Mouse (Mus musculus): ENCODE measurements around the gene 1700034J05Rik. TPM values are rescaled to one million over a fixed set of nuclear protein-coding genes. Genes with fewer than 3 reads are reported as not detected.

1700034J05Rik gene
- polyA plus RNA-seq (2012; rRNA removed) = 0.07 TPM in 1 of 2 replicates, not detected in the other

DNA sequence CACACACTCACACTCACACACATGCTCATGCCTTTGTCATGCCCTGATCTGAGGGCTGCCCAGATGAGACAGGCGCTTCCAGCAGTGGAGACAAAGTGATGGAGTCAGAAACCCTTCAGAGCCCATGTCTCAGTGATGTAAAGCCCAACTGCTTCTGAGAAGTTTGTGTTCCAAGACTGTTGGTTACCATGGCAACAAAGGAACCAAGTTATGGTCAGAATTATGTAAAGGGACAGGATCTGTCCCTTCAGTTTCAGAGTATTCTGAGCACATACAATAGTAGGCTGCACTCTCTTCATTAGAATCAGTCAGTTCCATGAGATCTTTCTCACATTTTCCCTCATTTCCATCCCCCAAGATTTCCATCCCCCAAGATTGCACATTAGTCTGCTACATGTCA lies at the start of gene 1700034J05Rik:
1700034J05Rik (minus strand) TSS at position 165 of the 400 bp plus-strand sequence.
- Histone ChIP-seq H3K4me1 (ENCODE audit: control insufficient read depth, insufficient read depth, low read length) (peaks cover 4% of the 10 kb centered on the region), H3K27me3 (replicated peaks; ENCODE audit: control insufficient read depth, insufficient read depth, low read length) (no peaks in the 10 kb centered on the region), H3K4me3 (ENCODE audit: insufficient read depth, low read depth, low read length) (no peak within 1 kb of the TSS), H3K36me3 (ENCODE audit: control insufficient read depth, insufficient read depth, low read length) (no peaks in the 10 kb centered on the region), H3K27ac (ENCODE audit: insufficient read depth, low read depth, low read length) (no peak within 1 kb of the TSS)
- DNase-seq = no peak
- WGBS = 98% methylated on average over 1 of the region's 1 CpGs
- TF ChIP-seq CTCF (conservative IDR thresholded peaks at IDR 0.05; ENCODE audit: insufficient read depth, insufficient read length, low read depth, low read length) (no peak), POLR2A (IDR thresholded peaks at IDR 0.05; ENCODE audit: low read depth, low read length) (no peak)

DNA sequence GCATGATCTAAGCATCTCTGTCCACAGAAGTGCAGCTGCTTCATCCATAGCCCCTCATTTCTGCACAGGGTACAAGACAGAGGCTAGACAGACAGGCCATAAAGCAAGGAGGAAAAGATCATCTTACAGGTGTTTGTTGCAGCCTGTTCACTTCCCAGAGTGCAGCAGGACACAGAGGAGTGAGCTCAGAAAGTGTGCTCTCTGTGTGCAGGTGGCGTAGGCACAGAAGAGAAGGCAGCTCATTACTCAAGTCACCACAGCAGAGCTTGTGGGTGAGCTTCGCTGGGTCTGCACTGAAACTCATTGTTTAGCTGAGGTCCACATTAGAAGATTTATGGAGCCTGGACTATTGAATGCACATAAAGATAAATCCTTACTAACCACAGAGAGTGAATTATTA lies 45.5 kb upstream of the 1700034J05Rik start:
- H3K36me3 ChIP-seq (ENCODE audit: control insufficient read depth, insufficient read depth, low read length) = peaks cover 9% of the 10 kb centered on the region
- DNase-seq = no peak
- WGBS = 78% methylated on average over 2 of the region's 2 CpGs
- no peaks in the 10 kb centered on the region for H3K27me3 ChIP-seq (replicated peaks; ENCODE audit: control insufficient read depth, insufficient read depth, low read length)
- no peak for TF ChIP-seq POLR2A (IDR thresholded peaks at IDR 0.05; ENCODE audit: low read depth, low read length)
- no peak for TF ChIP-seq CTCF (conservative IDR thresholded peaks at IDR 0.05; ENCODE audit: insufficient read depth, insufficient read length, low read depth, low read length)
- no peaks in the 10 kb centered on the region for H3K4me1 ChIP-seq (ENCODE audit: control insufficient read depth, insufficient read depth, low read length)
- no peak overlapping the region for H3K27ac ChIP-seq (ENCODE audit: insufficient read depth, low read depth, low read length)
- H3K4me3 ChIP-seq (ENCODE audit: insufficient read depth, low read depth, low read length) = no peak overlapping the region

DNA sequence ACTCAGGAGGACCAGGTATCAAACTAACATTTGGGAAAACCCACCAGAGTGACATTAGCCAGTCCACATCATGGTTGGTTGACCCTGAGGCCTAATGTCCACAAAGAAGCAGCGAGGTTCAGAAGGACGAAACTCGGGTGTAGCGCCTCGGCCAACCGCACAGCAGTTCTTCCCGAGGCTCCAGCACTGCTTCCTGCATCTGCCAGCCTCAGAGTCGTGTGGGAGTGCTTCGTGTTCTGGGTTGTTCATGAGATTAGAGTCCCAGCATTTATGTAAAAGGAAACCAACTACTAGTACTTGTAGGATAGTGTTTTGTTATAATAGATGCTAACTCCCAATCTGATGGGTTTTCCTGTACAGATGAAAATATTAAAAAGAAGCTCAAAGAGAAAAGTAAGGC lies 45.1 kb upstream of the 1700034J05Rik start:
- H3K4me3 ChIP-seq (ENCODE audit: insufficient read depth, low read depth, low read length) = no peak overlapping the region
- no peaks in the 10 kb centered on the region for H3K4me1 ChIP-seq (ENCODE audit: control insufficient read depth, insufficient read depth, low read length)
- TF ChIP-seq POLR2A (IDR thresholded peaks at IDR 0.05; ENCODE audit: low read depth, low read length) (no peak), CTCF (conservative IDR thresholded peaks at IDR 0.05; ENCODE audit: insufficient read depth, insufficient read length, low read depth, low read length) (no peak)
- WGBS = 59% methylated on average over 9 of the region's 9 CpGs
- H3K27me3 ChIP-seq (replicated peaks; ENCODE audit: control insufficient read depth, insufficient read depth, low read length) = no peaks in the 10 kb centered on the region
- H3K27ac ChIP-seq (ENCODE audit: insufficient read depth, low read depth, low read length) = no peak overlapping the region
- peaks cover 9% of the 10 kb centered on the region for H3K36me3 ChIP-seq (ENCODE audit: control insufficient read depth, insufficient read depth, low read length)
- DNase-seq = no peak

DNA sequence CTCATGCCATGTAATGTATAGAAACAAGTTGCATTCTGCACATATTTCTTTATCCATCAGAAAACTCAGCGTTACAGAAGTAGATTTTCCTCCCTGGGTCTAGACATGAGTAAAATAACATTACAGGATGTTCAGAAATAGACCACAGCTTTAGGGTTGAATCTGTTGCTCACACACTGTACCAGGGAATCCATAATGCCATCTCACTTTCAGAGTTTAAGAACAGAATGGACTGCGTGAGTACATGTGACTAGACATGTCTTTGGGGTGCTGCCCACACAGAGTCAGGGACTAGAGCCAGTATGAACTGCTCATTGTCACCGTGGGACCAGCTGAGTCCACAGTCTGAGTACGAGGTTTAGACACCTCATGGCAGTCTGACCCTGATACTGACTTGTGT lies 44.5 kb upstream of the 1700034J05Rik start:
- DNase-seq = no peak
- Histone ChIP-seq H3K27ac (ENCODE audit: insufficient read depth, low read depth, low read length) (no peak overlapping the region), H3K4me3 (ENCODE audit: insufficient read depth, low read depth, low read length) (no peak overlapping the region), H3K27me3 (replicated peaks; ENCODE audit: control insufficient read depth, insufficient read depth, low read length) (no peaks in the 10 kb centered on the region), H3K4me1 (ENCODE audit: control insufficient read depth, insufficient read depth, low read length) (no peaks in the 10 kb centered on the region), H3K36me3 (ENCODE audit: control insufficient read depth, insufficient read depth, low read length) (peaks cover 9% of the 10 kb centered on the region)
- TF ChIP-seq POLR2A (IDR thresholded peaks at IDR 0.05; ENCODE audit: low read depth, low read length) (no peak), CTCF (conservative IDR thresholded peaks at IDR 0.05; ENCODE audit: insufficient read depth, insufficient read length, low read depth, low read length) (no peak)
- WGBS = 86% methylated on average over 4 of the region's 4 CpGs

DNA sequence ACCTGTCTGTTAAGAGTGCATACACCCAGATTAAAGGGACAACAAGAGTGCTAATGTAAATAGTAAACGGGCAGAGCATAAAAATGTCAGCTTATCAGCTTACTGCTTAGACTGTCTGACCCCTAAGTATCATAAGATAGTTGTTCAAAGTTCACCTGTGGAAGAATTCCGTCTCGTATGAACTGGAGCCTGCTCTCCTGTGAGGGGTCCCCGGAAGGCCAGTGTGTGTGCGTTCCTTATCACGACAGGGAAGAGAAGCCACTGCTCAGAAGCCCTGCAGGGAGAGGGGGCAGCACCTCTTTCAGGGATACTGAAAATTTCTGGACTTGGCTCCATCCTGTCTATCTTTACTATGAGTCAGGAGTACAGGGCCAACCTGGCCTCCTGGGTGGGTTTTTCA lies 42.8 kb upstream of the 1700034J05Rik start:
- Histone ChIP-seq H3K27ac (ENCODE audit: insufficient read depth, low read depth, low read length) (no peak overlapping the region), H3K4me3 (ENCODE audit: insufficient read depth, low read depth, low read length) (no peak overlapping the region), H3K36me3 (ENCODE audit: control insufficient read depth, insufficient read depth, low read length) (peaks cover 7% of the 10 kb centered on the region), H3K27me3 (replicated peaks; ENCODE audit: control insufficient read depth, insufficient read depth, low read length) (no peaks in the 10 kb centered on the region), H3K4me1 (ENCODE audit: control insufficient read depth, insufficient read depth, low read length) (no peaks in the 10 kb centered on the region)
- WGBS = 72% methylated on average over 6 of the region's 6 CpGs
- DNase-seq = no peak
- TF ChIP-seq POLR2A (IDR thresholded peaks at IDR 0.05; ENCODE audit: low read depth, low read length) (no peak), CTCF (conservative IDR thresholded peaks at IDR 0.05; ENCODE audit: insufficient read depth, insufficient read length, low read depth, low read length) (no peak)

DNA sequence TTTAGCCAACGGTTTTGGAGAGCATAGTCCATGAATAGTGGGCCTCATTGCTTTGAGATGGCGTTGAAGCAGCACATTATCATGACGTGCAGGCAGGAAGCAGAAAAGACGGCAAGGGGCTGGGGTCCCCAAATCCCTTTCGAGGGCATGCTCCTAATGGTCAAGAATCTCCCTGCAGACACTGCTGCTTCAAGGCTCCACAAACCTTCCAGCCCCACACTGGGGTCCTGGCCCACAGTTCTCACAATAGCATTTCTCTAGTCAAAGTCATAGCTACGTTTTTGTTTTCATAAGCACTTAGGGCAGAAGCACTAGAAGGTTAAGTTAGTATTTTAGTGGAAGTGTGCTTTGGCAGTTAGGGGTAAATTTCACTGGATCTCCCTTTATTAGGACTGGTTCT lies 41.7 kb upstream of the 1700034J05Rik start:
- Histone ChIP-seq H3K27ac (ENCODE audit: insufficient read depth, low read depth, low read length) (no peak overlapping the region), H3K4me1 (ENCODE audit: control insufficient read depth, insufficient read depth, low read length) (no peaks in the 10 kb centered on the region), H3K4me3 (ENCODE audit: insufficient read depth, low read depth, low read length) (no peak overlapping the region), H3K36me3 (ENCODE audit: control insufficient read depth, insufficient read depth, low read length) (peaks cover 6% of the 10 kb centered on the region), H3K27me3 (replicated peaks; ENCODE audit: control insufficient read depth, insufficient read depth, low read length) (no peaks in the 10 kb centered on the region)
- WGBS = 94% methylated on average over 6 of the region's 6 CpGs
- no peak for TF ChIP-seq CTCF (conservative IDR thresholded peaks at IDR 0.05; ENCODE audit: insufficient read depth, insufficient read length, low read depth, low read length)
- DNase-seq = no peak

DNA sequence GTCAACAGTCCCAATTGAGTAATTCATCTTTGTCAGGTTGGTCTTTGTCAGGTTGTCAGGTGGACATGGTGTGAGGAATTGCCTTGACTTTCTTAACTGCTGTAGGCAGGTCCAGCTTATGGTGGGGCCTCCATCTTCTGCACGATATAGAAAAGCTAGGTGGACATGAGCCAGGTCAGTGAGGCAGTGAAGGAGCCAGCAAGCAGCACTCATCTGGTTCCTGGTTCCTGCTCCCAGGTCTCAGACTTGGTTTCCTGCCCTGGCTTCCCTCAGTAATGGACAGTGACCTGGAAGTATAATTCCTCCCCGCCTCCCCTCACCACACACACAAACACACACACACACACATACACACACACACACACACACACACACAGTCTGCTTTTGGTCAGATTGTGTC lies 41.2 kb upstream of the 1700034J05Rik start:
- no peak for DNase-seq
- no peak overlapping the region for H3K27ac ChIP-seq (ENCODE audit: insufficient read depth, low read depth, low read length)
- no peak overlapping the region for H3K4me3 ChIP-seq (ENCODE audit: insufficient read depth, low read depth, low read length)
- WGBS = 83% methylated on average over 2 of the region's 2 CpGs
- no peaks in the 10 kb centered on the region for H3K27me3 ChIP-seq (replicated peaks; ENCODE audit: control insufficient read depth, insufficient read depth, low read length)
- no peak for TF ChIP-seq CTCF (conservative IDR thresholded peaks at IDR 0.05; ENCODE audit: insufficient read depth, insufficient read length, low read depth, low read length)
- no peak for TF ChIP-seq POLR2A (IDR thresholded peaks at IDR 0.05; ENCODE audit: low read depth, low read length)
- H3K4me1 ChIP-seq (ENCODE audit: control insufficient read depth, insufficient read depth, low read length) = no peaks in the 10 kb centered on the region
- H3K36me3 ChIP-seq (ENCODE audit: control insufficient read depth, insufficient read depth, low read length) = peaks cover 6% of the 10 kb centered on the region

DNA sequence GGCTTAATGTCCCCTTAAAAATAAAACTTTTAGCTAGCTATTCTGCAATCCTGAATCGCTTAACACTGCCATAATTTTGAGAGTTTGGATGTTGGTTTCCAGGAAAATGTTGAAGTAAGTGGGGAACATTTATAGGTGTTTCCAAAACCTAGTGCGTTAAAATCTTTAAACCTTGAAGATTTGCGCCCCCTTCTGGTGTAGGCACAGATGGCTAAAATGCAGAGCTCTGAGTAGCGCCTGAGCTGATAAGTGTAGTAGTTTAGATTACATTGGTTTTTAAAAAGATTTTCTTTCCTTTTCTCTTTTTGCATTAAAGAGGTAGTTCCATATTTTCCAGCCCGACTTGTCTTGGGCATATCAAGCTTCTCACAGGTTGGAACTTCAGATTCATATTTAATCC lies 40.0 kb upstream of the 1700034J05Rik start:
- 38% methylated on average over 5 of the region's 5 CpGs for WGBS
- Histone ChIP-seq H3K36me3 (ENCODE audit: control insufficient read depth, insufficient read depth, low read length) (peaks cover 4% of the 10 kb centered on the region), H3K4me1 (ENCODE audit: control insufficient read depth, insufficient read depth, low read length) (no peaks in the 10 kb centered on the region), H3K27ac (ENCODE audit: insufficient read depth, low read depth, low read length) (no peak overlapping the region), H3K4me3 (ENCODE audit: insufficient read depth, low read depth, low read length) (no peak overlapping the region), H3K27me3 (replicated peaks; ENCODE audit: control insufficient read depth, insufficient read depth, low read length) (no peaks in the 10 kb centered on the region)
- DNase-seq = peak; percentile 71
- TF ChIP-seq POLR2A (IDR thresholded peaks at IDR 0.05; ENCODE audit: low read depth, low read length) (no peak), CTCF (conservative IDR thresholded peaks at IDR 0.05; ENCODE audit: insufficient read depth, insufficient read length, low read depth, low read length) (peak; percentile 63)
